Comparison of ENCODE assay signal across 11 mouse cellular contexts in the genomic region with DNA sequence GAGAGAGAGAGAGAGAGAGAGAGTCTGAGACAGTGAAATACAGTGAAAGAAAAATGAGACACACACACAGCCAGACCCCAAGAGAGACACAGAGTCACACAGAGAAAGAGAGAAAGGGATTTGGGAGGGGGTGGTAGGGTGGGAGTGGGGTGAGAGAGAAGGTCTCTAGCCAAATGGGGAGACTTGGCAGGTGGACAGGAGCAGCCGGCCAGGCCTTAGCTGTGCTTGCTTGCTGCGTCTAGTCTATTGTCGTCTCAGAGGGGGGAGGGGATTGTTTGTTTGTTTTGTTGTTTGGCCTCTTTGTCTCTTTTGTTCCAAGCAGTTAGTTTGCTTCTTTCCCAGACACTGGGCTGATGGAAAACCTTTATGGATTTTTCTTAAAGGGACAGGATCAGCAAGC.
A peak's percentile ranks its signal among the peaks of the same experiment; 100 is the strongest.
DNase-seq lines count a peak whose midpoint lies in the region; ATAC-seq and TF ChIP-seq lines count a peak whose summit lies in the region.
"Had no signal": no experiment of that assay in that cellular context is flagged by ENCODE, and none has a peak within 500 bp of the region (broad histone marks: within the 10 kb centered on the region; RNA-seq: fewer than 3 reads in every experiment).

No protein-coding gene starts in this region.

- no peak for ATAC-seq in heart, embryonic 16.5 days (replicated peaks; ENCODE audit: extremely low read depth, insufficient read depth, low FRiP score)
- ATAC-seq in midbrain, embryonic 13.5 days = peak; percentile 68
- ATAC-seq: liver, embryonic 12.5 days had no signal

- no peak for TF ChIP-seq CTCF in layer of hippocampus, adult 2 months (conservative IDR thresholded peaks at IDR 0.05)

- peaks cover 68% of the 10 kb centered on the region for H3K4me1 ChIP-seq in heart, embryonic 16.5 days (ENCODE audit: control insufficient read depth, insufficient read depth, low read length)
- peaks cover 54% of the 10 kb centered on the region for H3K4me1 ChIP-seq in midbrain, embryonic 13.5 days (replicated peaks)

- peak overlapping the region; percentile 6; the same call in 1 of the 2 replicates for H3K9ac ChIP-seq in heart, embryonic 16.5 days (ENCODE audit: low read length)
- 0 out of 2 replicates have a peak overlapping the region, but pooled peaks have one; percentile 11 for H3K9ac ChIP-seq in midbrain, embryonic 13.5 days (replicated peaks)
- H3K9ac ChIP-seq: liver, embryonic 12.5 days had no signal

- WGBS in heart, embryonic 16.5 days = 60% methylated on average over 3 of the region's 3 CpGs
- WGBS in midbrain, embryonic 13.5 days = 6% methylated on average over 3 of the region's 3 CpGs

- no peaks in the 10 kb centered on the region for H3K27me3 ChIP-seq in heart, embryonic 16.5 days (ENCODE audit: control insufficient read depth, insufficient read depth, low read length)
- peaks cover 40% of the 10 kb centered on the region for H3K27me3 ChIP-seq in midbrain, embryonic 13.5 days

- H3K9me3 ChIP-seq in heart, embryonic 16.5 days (replicated peaks; ENCODE audit: control insufficient read depth, low read length) = no peaks in the 10 kb centered on the region
- H3K9me3 ChIP-seq in midbrain, embryonic 13.5 days = no peaks in the 10 kb centered on the region
- H3K9me3 ChIP-seq: liver, embryonic 12.5 days had no signal

- no peak overlapping the region for H3K4me2 ChIP-seq in heart, embryonic 16.5 days (ENCODE audit: low read depth, low read length)
- H3K4me2 ChIP-seq in midbrain, embryonic 13.5 days (replicated peaks) = peak overlapping the region; percentile 34
- H3K4me2 ChIP-seq: liver, embryonic 12.5 days had no signal

- H3K4me3 ChIP-seq in layer of hippocampus, adult 2 months = no peak overlapping the region
- H3K4me3 ChIP-seq in heart, embryonic 16.5 days (ENCODE audit: low read length) = no peak overlapping the region
- no peak overlapping the region for H3K4me3 ChIP-seq in midbrain, embryonic 13.5 days (replicated peaks)
- H3K4me3 ChIP-seq: liver, embryonic 12.5 days; myocyte had no signal

- peak overlapping the region; percentile 78 for H3K27ac ChIP-seq in layer of hippocampus, adult 2 months
- peak overlapping the region; percentile 82 for H3K27ac ChIP-seq in heart, embryonic 16.5 days (ENCODE audit: low read length)
- peak overlapping the region; percentile 90 for H3K27ac ChIP-seq in midbrain, embryonic 13.5 days
- H3K27ac ChIP-seq: liver, embryonic 12.5 days had no signal

- no peaks in the 10 kb centered on the region for H3K36me3 ChIP-seq in heart, embryonic 16.5 days (ENCODE audit: control insufficient read depth, insufficient read depth)
- H3K36me3 ChIP-seq in midbrain, embryonic 13.5 days = no peaks in the 10 kb centered on the region
- H3K36me3 ChIP-seq: liver, embryonic 12.5 days had no signal

- DNase-seq in layer of hippocampus, adult 2 months (ENCODE audit: low spot score in 2 of 2) = no peak
- DNase-seq in layer of hippocampus, adult 11-12 months (ENCODE audit: low spot score) = no peak
- DNase-seq in cerebellum, postnatal 10 days = peak; percentile 86 to 91
- no peak for DNase-seq in frontal cortex, postnatal 25 days (ENCODE audit: low spot score in 2 of 2)
- no peak for DNase-seq in ovary, adult 18-20 months (ENCODE audit: low spot score)
- DNase-seq in layer of hippocampus, postnatal 14 days (ENCODE audit: low spot score in 2 of 2) = no peak
- DNase-seq: adrenal gland, adult 8-10 months had no signal

Comparison
In these comparisons a context has a peak if more than half of its experiments do, and no peak if none do; other contexts are left out.
1. DNase-seq: peak in cerebellum, postnatal 10 days (2 of 2); none in layer of hippocampus, adult 2 months (0 of 2), layer of hippocampus, adult 11-12 months (single experiment), frontal cortex, postnatal 25 days (0 of 2), ovary, adult 18-20 months (single experiment) and layer of hippocampus, postnatal 14 days (0 of 2).
2. Peak in every context shown above with its lines, with median percentiles within 50 percentile points of each other: H3K27ac ChIP-seq.